Mouse (Mus musculus) embryonic facial prominence, embryonic 13.5 days (tissue): ENCODE measurements around the gene Ddx21. TPM values are rescaled to one million over a fixed set of nuclear protein-coding genes. Genes with fewer than 3 reads are reported as not detected.

Experiments
- ATAC-seq: fragments of 200-750 bp; cut with Nextera tagmentation; 2 replicates; pipeline ENCODE4 v1.8.0; 2017; ENCODE audit warnings: low read depth; ENCODE audit not compliant: insufficient number of reproducible peaks, insufficient read depth, low FRiP score, low TSS enrichment
- H3K27ac ChIP-seq: fragments of 300-500 bp; sonication (generic); 2 replicates; pipeline ENCODE4 v1.5.1; 2015; ENCODE audit warnings: moderate library complexity, mild to moderate bottlenecking, inconsistent platforms
- H3K27me3 ChIP-seq: fragments of 300-500 bp; sonication (generic); 2 replicates; pipeline ENCODE4 v1.6.1; 2015; ENCODE audit warnings: mild to moderate bottlenecking, inconsistent platforms
- H3K36me3 ChIP-seq: fragments of 300-500 bp; sonication (generic); 2 replicates; pipeline ENCODE4 v1.6.1; 2015; ENCODE audit warnings: mild to moderate bottlenecking, inconsistent platforms
- H3K4me1 ChIP-seq: fragments of 300-500 bp; sonication (generic); 2 replicates; pipeline ENCODE4 v1.6.1; 2015; ENCODE audit warnings: inconsistent platforms
- H3K4me2 ChIP-seq: fragments of 300-500 bp; sonication (generic); 2 replicates; pipeline ENCODE4 v1.6.1; 2015; ENCODE audit warnings: moderate library complexity, mild to moderate bottlenecking, inconsistent platforms
- H3K4me3 ChIP-seq: fragments of 300-500 bp; sonication (generic); 2 replicates; pipeline ENCODE4 v1.5.1; 2015; ENCODE audit warnings: mild to moderate bottlenecking, inconsistent platforms
- H3K9ac ChIP-seq: fragments of 300-500 bp; sonication (generic); 2 replicates; pipeline ENCODE4 v1.6.1; 2015; ENCODE audit warnings: mild to moderate bottlenecking, inconsistent platforms
- H3K9me3 ChIP-seq: fragments of 300-500 bp; sonication (generic); 2 replicates; pipeline ENCODE4 v1.6.1; 2016; ENCODE audit warnings: inconsistent platforms
- WGBS: fragments of 180-500 bp; shearing (Covaris S2); methylation state at CpG from one replicate; pipeline ENCODE4 v1.1.7; 2015; ENCODE audit warnings: mixed read lengths; 5-methylcytosine and 5-hydroxymethylcytosine counted together
- polyA plus RNA-seq: library from polyadenylated mRNA; unstranded; fragments of >200 nt; fragmentation: Nextera tagmentation; extraction: Ambion mirVana; gene quantifications from 2 replicates; pipeline ENCODE4 v1.2.1, GENCODE M21; 2015

Ddx21 gene
- polyA plus RNA-seq, 1 experiment from 2014 or later: 26.3 TPM

GRCm38 (mm10) chr10:62557736-62558135 lies 44.3 kb downstream of the Ddx21 start:
- no peaks in the 10 kb centered on the region for H3K9me3 ChIP-seq
- H3K4me3 ChIP-seq: no peak overlapping the region
- peaks cover 62% of the 10 kb centered on the region for H3K36me3 ChIP-seq
- no peak overlapping the region for H3K9ac ChIP-seq
- H3K4me1 ChIP-seq: no peaks in the 10 kb centered on the region
- ATAC-seq: no peak
- 82% methylated on average over 1 of the region's 1 CpGs for WGBS
- no peaks in the 10 kb centered on the region for H3K27me3 ChIP-seq
- no peak overlapping the region for H3K27ac ChIP-seq
- no peak overlapping the region for H3K4me2 ChIP-seq

GRCm38 (mm10) chr10:62556558-62556901 lies 45.6 kb downstream of the Ddx21 start:
- no peak overlapping the region for H3K27ac ChIP-seq
- H3K36me3 ChIP-seq: peaks cover 50% of the 10 kb centered on the region
- no peaks in the 10 kb centered on the region for H3K4me1 ChIP-seq
- no peaks in the 10 kb centered on the region for H3K27me3 ChIP-seq
- ATAC-seq: no peak
- H3K9me3 ChIP-seq: no peaks in the 10 kb centered on the region
- no peak overlapping the region for H3K4me2 ChIP-seq
- 89% methylated on average over 6 of the region's 6 CpGs for WGBS
- H3K4me3 ChIP-seq: no peak overlapping the region
- no peak overlapping the region for H3K9ac ChIP-seq

- H3K4me2 ChIP-seq: no peak overlapping the region
- 62% methylated on average over 11 of the region's 11 CpGs for WGBS
Observed at GRCm38 (mm10) chr10:62555705-62556557, 46.1 kb downstream of the Ddx21 start.

GRCm38 (mm10) chr10:62553611-62554091 lies 48.4 kb downstream of the Ddx21 start:
- Histone ChIP-seq H3K27me3 (no peaks in the 10 kb centered on the region), H3K4me3 (no peak overlapping the region), H3K9ac (no peak overlapping the region), H3K27ac (no peak overlapping the region), H3K4me1 (no peaks in the 10 kb centered on the region), H3K4me2 (no peak overlapping the region), H3K36me3 (peaks cover 24% of the 10 kb centered on the region), H3K9me3 (no peaks in the 10 kb centered on the region)
- ATAC-seq: no peak
- 85% methylated on average over 12 of the region's 12 CpGs for WGBS

More at GRCm38 (mm10) chr10:62555705-62556557, 46.1 kb downstream of the Ddx21 start:
- peaks cover 47% of the 10 kb centered on the region for H3K36me3 ChIP-seq
- H3K4me1 ChIP-seq: no peaks in the 10 kb centered on the region
- H3K27ac ChIP-seq: no peak overlapping the region; the same call in 1 of the 2 replicates
- ATAC-seq: no peak
- no peaks in the 10 kb centered on the region for H3K9me3 ChIP-seq
- no peak overlapping the region for H3K4me3 ChIP-seq
- no peaks in the 10 kb centered on the region for H3K27me3 ChIP-seq
- H3K9ac ChIP-seq: no peak overlapping the region

- Histone ChIP-seq H3K9ac (no peak overlapping the region), H3K27me3 (no peaks in the 10 kb centered on the region), H3K27ac (no peak overlapping the region), H3K4me3 (no peak overlapping the region), H3K9me3 (no peaks in the 10 kb centered on the region), H3K4me2 (no peak overlapping the region), H3K4me1 (no peaks in the 10 kb centered on the region), H3K36me3 (0 out of 2 replicates have a peak, but pooled peaks cover 4% of the 10 kb centered on the region)
- 86% methylated on average over 7 of the region's 7 CpGs for WGBS
- no peak for ATAC-seq
Observed at GRCm38 (mm10) chr10:62550787-62551300, 51.2 kb downstream of the Ddx21 start.

GRCm38 (mm10) chr10:62549523-62550166 lies 52.4 kb downstream of the Ddx21 start:
- 33% methylated on average over 14 of the region's 16 CpGs for WGBS
- Histone ChIP-seq H3K9me3 (no peaks in the 10 kb centered on the region), H3K9ac (no peak overlapping the region), H3K27me3 (no peaks in the 10 kb centered on the region), H3K4me2 (no peak overlapping the region), H3K27ac (no peak overlapping the region), H3K36me3 (0 out of 2 replicates have a peak, but pooled peaks cover 4% of the 10 kb centered on the region), H3K4me3 (no peak overlapping the region), H3K4me1 (no peaks in the 10 kb centered on the region)
- ATAC-seq: no peak

- Histone ChIP-seq H3K4me1 (no peaks in the 10 kb centered on the region), H3K9ac (0 out of 2 replicates have a peak overlapping the region, but pooled peaks have one; percentile 32), H3K9me3 (no peaks in the 10 kb centered on the region), H3K4me3 (no peak overlapping the region), H3K4me2 (no peak overlapping the region), H3K27me3 (no peaks in the 10 kb centered on the region), H3K27ac (peak overlapping the region; percentile 22; the same call in 1 of the 2 replicates), H3K36me3 (no peaks in the 10 kb centered on the region)
- no peak for ATAC-seq
- WGBS: 69% methylated on average over 10 of the region's 10 CpGs
Observed at GRCm38 (mm10) chr10:62546441-62546840, 55.6 kb downstream of the Ddx21 start.

- no peak overlapping the region for H3K27ac ChIP-seq
- H3K4me1 ChIP-seq: no peaks in the 10 kb centered on the region
- H3K9me3 ChIP-seq: no peaks in the 10 kb centered on the region
- no peak overlapping the region for H3K4me3 ChIP-seq
- no peak overlapping the region for H3K9ac ChIP-seq
- no peaks in the 10 kb centered on the region for H3K27me3 ChIP-seq
- no peak for ATAC-seq
- no peak overlapping the region for H3K4me2 ChIP-seq
- no peaks in the 10 kb centered on the region for H3K36me3 ChIP-seq
Observed at GRCm38 (mm10) chr10:62545759-62546158, 56.3 kb downstream of the Ddx21 start.

- WGBS: 91% methylated on average over 4 of the region's 4 CpGs
- no peaks in the 10 kb centered on the region for H3K36me3 ChIP-seq
- no peak overlapping the region for H3K27ac ChIP-seq
- no peaks in the 10 kb centered on the region for H3K9me3 ChIP-seq
- H3K4me3 ChIP-seq: no peak overlapping the region
- no peaks in the 10 kb centered on the region for H3K4me1 ChIP-seq
- H3K4me2 ChIP-seq: no peak overlapping the region
- ATAC-seq: no peak
- no peaks in the 10 kb centered on the region for H3K27me3 ChIP-seq
- no peak overlapping the region for H3K9ac ChIP-seq
Observed at GRCm38 (mm10) chr10:62544316-62544715, 57.8 kb downstream of the Ddx21 start.

- Histone ChIP-seq H3K4me1 (no peaks in the 10 kb centered on the region), H3K9me3 (no peaks in the 10 kb centered on the region), H3K36me3 (no peaks in the 10 kb centered on the region), H3K27ac (no peak overlapping the region), H3K9ac (no peak overlapping the region), H3K4me3 (no peak overlapping the region), H3K27me3 (no peaks in the 10 kb centered on the region), H3K4me2 (no peak overlapping the region)
- ATAC-seq: no peak
- 80% methylated on average over 12 of the region's 12 CpGs for WGBS
Observed at GRCm38 (mm10) chr10:62543399-62543808, 58.7 kb downstream of the Ddx21 start.

GRCm38 (mm10) chr10:62542928-62543327 lies 59.2 kb downstream of the Ddx21 start:
- H3K4me3 ChIP-seq: no peak overlapping the region
- no peak for ATAC-seq
- no peaks in the 10 kb centered on the region for H3K4me1 ChIP-seq
- H3K9me3 ChIP-seq: no peaks in the 10 kb centered on the region
- H3K27ac ChIP-seq: no peak overlapping the region
- no peak overlapping the region for H3K9ac ChIP-seq
- WGBS: 95% methylated on average over 8 of the region's 8 CpGs
- no peak overlapping the region for H3K4me2 ChIP-seq
- H3K27me3 ChIP-seq: no peaks in the 10 kb centered on the region
- H3K36me3 ChIP-seq: no peaks in the 10 kb centered on the region
